Mouse (Mus musculus) heart, embryonic 12.5 days (tissue): ENCODE measurements around the gene Olfr374. TPM values are rescaled to one million over a fixed set of nuclear protein-coding genes. Genes with fewer than 3 reads are reported as not detected.

ENCODE experiments used
- ATAC-seq: fragments of 200-750 bp; cut with Nextera tagmentation; 2 replicates; pipeline ENCODE4 v1.8.0; 2017; ENCODE audit warnings: moderate TSS enrichment, moderate library complexity; ENCODE audit not compliant: insufficient number of reproducible peaks, low FRiP score
- H3K27ac ChIP-seq: fragments of 300-500 bp; sonication (generic); 2 replicates; pipeline ENCODE4 v1.5.1; 2016; ENCODE audit warnings: mild to moderate bottlenecking, moderate library complexity; ENCODE audit not compliant: poor library complexity, severe bottlenecking
- H3K27me3 ChIP-seq: fragments of 300-500 bp; sonication (generic); replicated peaks from 2 replicates; pipeline ENCODE4 v1.6.1; 2016; ENCODE audit warnings: mild to moderate bottlenecking, moderate library complexity
- H3K36me3 ChIP-seq: fragments of 300-500 bp; sonication (generic); 2 replicates; pipeline ENCODE4 v1.6.1; 2016; ENCODE audit warnings: mild to moderate bottlenecking, moderate library complexity
- H3K4me1 ChIP-seq: fragments of 300-500 bp; sonication (generic); replicated peaks from 2 replicates; pipeline ENCODE4 v1.6.1; 2016; ENCODE audit warnings: mild to moderate bottlenecking
- H3K4me2 ChIP-seq: fragments of 300-500 bp; sonication (generic); 2 replicates; pipeline ENCODE4 v1.6.1; 2016; ENCODE audit warnings: mild to moderate bottlenecking, moderate library complexity
- H3K4me3 ChIP-seq: fragments of 300-500 bp; sonication (generic); 2 replicates; pipeline ENCODE4 v1.5.1; 2016; ENCODE audit warnings: mild to moderate bottlenecking
- H3K9ac ChIP-seq: fragments of 300-500 bp; sonication (generic); 2 replicates; pipeline ENCODE4 v1.6.1; 2016; ENCODE audit warnings: mild to moderate bottlenecking, moderate library complexity
- H3K9me3 ChIP-seq: fragments of 300-500 bp; sonication (generic); replicated peaks from 2 replicates; pipeline ENCODE4 v1.6.1; 2016; ENCODE audit warnings: mild to moderate bottlenecking, moderate library complexity
- WGBS: fragments of 180-500 bp; shearing (Covaris S2); methylation state at CpG from one replicate; pipeline ENCODE4 v1.1.7; 2016; 5-methylcytosine and 5-hydroxymethylcytosine counted together
- polyA plus RNA-seq: library from polyadenylated mRNA; unstranded; fragments of >200 nt; fragmentation: Nextera tagmentation; extraction: Ambion mirVana; gene quantifications from 2 replicates; pipeline ENCODE4 v1.2.1, GENCODE M21; 2016

The Olfr374 gene
- polyA plus RNA-seq, 1 experiment from 2014 or later = 0.14 TPM

DNA sequence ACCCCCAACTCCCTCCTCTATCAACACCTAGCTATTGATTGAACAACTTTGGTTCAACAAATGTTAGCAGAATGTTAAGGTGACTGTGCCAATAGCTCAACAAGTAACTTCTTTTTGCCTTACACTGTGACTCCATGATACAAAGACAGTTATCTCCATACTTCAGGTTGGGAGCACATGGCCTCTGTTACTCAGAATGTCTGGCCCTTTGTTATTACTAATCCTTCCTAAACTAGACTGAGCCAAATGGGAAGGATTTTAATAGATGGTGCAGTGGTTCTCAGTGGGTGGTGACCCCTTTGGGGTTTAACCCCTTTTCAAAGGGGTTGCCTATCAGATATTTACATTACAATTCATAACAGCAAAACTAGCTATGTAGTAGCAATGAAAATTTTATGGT is 46.5 kb downstream of the Olfr374 start:
- no peak for ATAC-seq
- H3K27ac ChIP-seq = no peak overlapping the region
- no peak overlapping the region for H3K9ac ChIP-seq
- no peak overlapping the region for H3K4me3 ChIP-seq
- no peaks in the 10 kb centered on the region for H3K27me3 ChIP-seq
- H3K36me3 ChIP-seq = peaks cover 58% of the 10 kb centered on the region
- H3K9me3 ChIP-seq = no peaks in the 10 kb centered on the region
- no peak overlapping the region for H3K4me2 ChIP-seq
- no peaks in the 10 kb centered on the region for H3K4me1 ChIP-seq

DNA sequence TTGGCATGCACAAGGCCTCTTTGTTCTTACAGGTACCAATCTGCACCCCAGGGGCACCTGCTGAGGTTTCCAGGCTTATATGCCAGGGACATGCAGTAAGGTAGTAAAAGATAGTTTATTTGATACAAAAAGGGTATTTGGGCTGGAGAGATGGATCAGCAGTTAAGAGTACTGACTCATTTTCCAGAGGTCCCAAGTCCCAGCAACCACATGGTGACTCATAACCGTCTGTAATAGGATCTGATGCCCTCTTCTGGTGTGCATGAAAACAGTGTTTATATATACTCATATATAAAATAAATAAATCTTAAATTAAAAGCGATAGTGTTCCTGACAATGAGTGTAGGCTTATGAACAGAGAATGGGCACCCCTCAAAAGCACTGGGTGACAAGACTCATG is 51.3 kb downstream of the Olfr374 start:
- Histone ChIP-seq H3K9ac (no peak overlapping the region), H3K4me2 (no peak overlapping the region), H3K4me3 (no peak overlapping the region), H3K27ac (no peak overlapping the region), H3K4me1 (peaks cover 15% of the 10 kb centered on the region), H3K9me3 (no peaks in the 10 kb centered on the region), H3K27me3 (no peaks in the 10 kb centered on the region), H3K36me3 (peaks cover 14% of the 10 kb centered on the region)
- 80% methylated on average over 2 of the region's 2 CpGs for WGBS
- no peak for ATAC-seq

DNA sequence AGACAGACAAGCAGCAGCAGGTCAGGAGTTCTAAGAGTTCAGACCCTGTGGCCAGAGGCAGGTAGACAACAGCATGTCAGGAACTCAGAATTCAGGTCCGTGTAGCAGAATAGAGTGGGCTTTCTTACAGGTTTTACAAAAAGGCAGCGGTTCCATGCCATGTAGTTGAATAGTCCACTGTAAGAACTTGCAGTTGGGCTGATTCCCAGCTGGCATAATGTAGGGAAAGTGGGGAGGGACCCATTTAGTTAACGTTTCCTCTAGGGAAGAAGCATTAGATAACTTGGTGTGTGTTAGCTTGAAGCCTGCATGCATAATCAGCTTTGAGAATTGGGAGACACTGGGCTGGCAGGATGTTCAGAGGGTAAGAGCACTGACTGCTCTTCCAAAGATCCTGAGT is 51.9 kb downstream of the Olfr374 start:
- no peak for ATAC-seq
- no peaks in the 10 kb centered on the region for H3K9me3 ChIP-seq
- H3K4me1 ChIP-seq = peaks cover 15% of the 10 kb centered on the region
- H3K36me3 ChIP-seq = peaks cover 7% of the 10 kb centered on the region
- no peak overlapping the region for H3K4me2 ChIP-seq
- no peak overlapping the region for H3K9ac ChIP-seq
- no peak overlapping the region for H3K27ac ChIP-seq
- H3K27me3 ChIP-seq = no peaks in the 10 kb centered on the region
- WGBS = 79% methylated on average over 3 of the region's 3 CpGs
- no peak overlapping the region for H3K4me3 ChIP-seq

DNA sequence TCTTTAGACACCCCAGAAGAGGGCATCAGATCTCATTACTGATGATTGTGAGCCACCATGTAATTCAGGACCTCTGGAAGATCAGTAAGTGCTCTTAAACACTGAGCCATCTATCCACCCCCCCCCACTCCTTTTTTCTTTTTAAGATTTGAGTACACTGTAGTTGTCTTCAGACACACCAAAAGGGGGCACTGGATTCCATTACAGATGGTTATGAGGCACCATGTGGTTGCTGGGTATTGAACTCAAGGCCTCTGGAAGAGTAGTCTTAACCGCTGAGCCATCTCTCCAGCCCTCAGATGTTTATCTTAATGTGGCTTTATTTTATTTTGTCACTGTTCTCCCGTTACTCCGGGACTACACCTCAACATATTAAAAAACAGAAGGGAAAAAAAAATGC is 53.2 kb downstream of the Olfr374 start:
- Histone ChIP-seq H3K36me3 (peaks cover 11% of the 10 kb centered on the region), H3K27me3 (no peaks in the 10 kb centered on the region), H3K4me1 (peaks cover 15% of the 10 kb centered on the region), H3K4me3 (peak overlapping the region; percentile 98), H3K9ac (no peak overlapping the region), H3K9me3 (no peaks in the 10 kb centered on the region), H3K4me2 (peak overlapping the region; percentile 71), H3K27ac (no peak overlapping the region)
- no peak for ATAC-seq
- WGBS = 61% methylated on average over 3 of the region's 3 CpGs

DNA sequence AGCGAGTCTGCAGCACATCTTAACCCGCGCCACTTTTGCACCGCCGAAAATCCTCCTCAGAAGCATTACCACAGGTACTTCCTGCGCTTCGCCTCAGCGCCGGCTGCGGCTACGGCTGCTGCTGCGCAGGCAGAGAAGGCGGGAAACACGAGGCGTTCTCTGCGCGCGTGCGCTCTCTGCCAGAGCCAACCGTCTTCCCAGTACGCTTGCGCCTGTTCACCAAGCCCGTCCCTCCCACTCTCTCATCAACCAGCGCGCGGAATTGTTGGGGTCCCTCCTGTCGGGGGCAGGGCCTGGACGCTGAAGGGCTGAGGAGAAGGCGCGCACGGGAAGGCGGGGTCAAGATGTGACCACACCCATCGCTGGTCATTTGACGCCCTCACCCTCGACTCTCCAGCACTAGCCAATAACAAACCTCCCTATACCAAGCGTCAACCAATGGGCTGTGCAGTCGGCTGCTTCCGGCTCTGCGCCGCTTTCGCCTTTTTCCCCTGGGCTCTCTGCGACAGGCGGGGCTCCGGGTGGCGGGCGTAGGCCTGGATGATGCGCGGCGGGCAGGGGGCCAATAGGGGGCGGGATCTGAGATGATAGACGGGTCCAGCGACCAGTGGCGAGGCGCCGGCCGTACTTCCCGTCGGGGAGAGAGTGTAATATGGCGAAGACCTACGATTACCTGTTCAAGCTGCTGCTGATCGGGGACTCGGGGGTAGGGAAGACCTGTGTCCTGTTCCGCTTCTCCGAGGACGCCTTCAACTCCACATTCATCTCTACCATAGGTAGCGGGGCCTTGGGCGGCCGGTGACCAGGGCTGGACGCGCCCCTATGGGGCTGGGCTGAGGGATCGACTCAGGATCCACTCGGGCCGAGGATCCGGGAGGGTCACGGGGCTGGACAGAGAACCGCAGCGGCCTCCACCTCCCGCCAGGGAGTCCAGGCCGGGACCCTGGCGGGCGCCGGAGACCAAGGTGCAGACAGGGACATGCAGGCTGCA is 54.2 kb downstream of the Olfr374 start, which contains the start of gene Rab8a:
Gene Rab8a (plus strand): TSS at position 494 of the 991 bp plus-strand sequence.
- Histone ChIP-seq H3K4me1 (peaks cover 15% of the 10 kb centered on the region), H3K4me3 (peak within 1 kb of the TSS; percentile 98), H3K27ac (peak within 1 kb of the TSS; percentile 80), H3K27me3 (no peaks in the 10 kb centered on the region), H3K4me2 (peak within 1 kb of the TSS; percentile 94), H3K9me3 (no peaks in the 10 kb centered on the region), H3K9ac (peak within 1 kb of the TSS; percentile 98), H3K36me3 (peaks cover 18% of the 10 kb centered on the region)
- peak; percentile 99 for ATAC-seq
- WGBS = under 1% methylated on average over 82 of the region's 82 CpGs

DNA sequence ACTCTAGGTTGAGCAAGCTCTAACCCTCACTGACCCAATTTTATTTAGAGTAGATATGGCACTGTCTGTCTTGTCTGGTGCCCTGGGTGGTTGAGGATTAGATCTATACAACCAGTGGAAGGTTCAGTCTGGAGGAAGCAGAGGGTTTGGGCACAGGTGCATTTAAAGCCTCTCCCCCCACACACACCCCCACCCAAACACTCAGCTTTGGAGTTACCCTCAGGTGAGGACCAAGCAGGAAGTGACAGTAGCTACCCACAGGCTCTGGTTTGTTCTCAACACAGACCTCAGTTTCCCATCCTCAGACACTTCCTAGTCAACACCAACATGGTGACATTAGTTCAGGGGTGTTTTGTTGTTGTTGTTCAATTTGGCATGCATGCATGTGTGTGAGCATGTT is 56.0 kb downstream of the Olfr374 start:
- Histone ChIP-seq H3K9ac (no peak overlapping the region), H3K27ac (no peak overlapping the region), H3K4me1 (peaks cover 15% of the 10 kb centered on the region), H3K4me3 (no peak overlapping the region), H3K36me3 (peaks cover 24% of the 10 kb centered on the region), H3K27me3 (no peaks in the 10 kb centered on the region), H3K9me3 (no peaks in the 10 kb centered on the region), H3K4me2 (no peak overlapping the region)
- ATAC-seq = no peak

Other genes with a start within 250 kb of the Olfr374 start
- gene Zfp709, start 225.0 kb upstream of the Olfr374 start, polyA plus RNA-seq = 4.4 and 5.9 TPM in 2 replicates
- gene Zfp882, start 198.4 kb upstream of the Olfr374 start, polyA plus RNA-seq = 2.4 and 2.9 TPM in 2 replicates
- gene Zfp617, start 198.4 kb upstream of the Olfr374 start, polyA plus RNA-seq = 28.1 and 30.1 TPM in 2 replicates
- 14.6 and 14.9 TPM in 2 replicates for gene Zfp961, start 156.0 kb upstream of the Olfr374 start, polyA plus RNA-seq
- gene Cyp4f18, start 97.4 kb upstream of the Olfr374 start, polyA plus RNA-seq = 0.18 and 0.32 TPM in 2 replicates
- not detected in 2 replicates for gene Olfr372, start 65.8 kb upstream of the Olfr374 start, polyA plus RNA-seq
- gene Olfr373, start 23.9 kb upstream of the Olfr374 start, polyA plus RNA-seq = not detected in 2 replicates
- gene Tpm4, start 27.9 kb downstream of the Olfr374 start, polyA plus RNA-seq = 399 and 414 TPM in 2 replicates
- 72.5 and 77.5 TPM in 2 replicates for gene Rab8a, start 54.2 kb downstream of the Olfr374 start, polyA plus RNA-seq
- 0.09 TPM in 1 of 2 replicates, not detected in the other for gene Hsh2d, start 82.6 kb downstream of the Olfr374 start, polyA plus RNA-seq
- gene Cib3, start 105.8 kb downstream of the Olfr374 start, polyA plus RNA-seq = not detected in 2 replicates
- not detected in 2 replicates for gene Gm11034, start 106.6 kb downstream of the Olfr374 start, polyA plus RNA-seq
- gene Fam32a, start 112.7 kb downstream of the Olfr374 start, polyA plus RNA-seq = 43.9 and 44.7 TPM in 2 replicates
- 112 and 113 TPM in 2 replicates for gene Ap1m1, start 133.0 kb downstream of the Olfr374 start, polyA plus RNA-seq
- 17.1 and 19.9 TPM in 2 replicates for gene Gm10282, start 198.2 kb downstream of the Olfr374 start, polyA plus RNA-seq
- 28.1 and 31.6 TPM in 2 replicates for gene Klf2, start 212.0 kb downstream of the Olfr374 start, polyA plus RNA-seq